ENCODE assay signal across 10 mouse cellular contexts in genomic region chr7:80586161-80586560, GRCm38 (mm10). TPM values are rescaled to one million over a fixed set of nuclear protein-coding genes. Genes with fewer than 3 reads are reported as not detected.
DNase-seq lines count a peak whose midpoint lies in the region; ATAC-seq and TF ChIP-seq lines count a peak whose summit lies in the region.
"Had no signal": no experiment of that assay in that cellular context is flagged by ENCODE, and none has a peak within 500 bp of the region (broad histone marks: within the 10 kb centered on the region; RNA-seq: fewer than 3 reads in every experiment).

No protein-coding gene starts in this region.

- TF ChIP-seq CTCF in lung, embryonic 14.5 days (IDR thresholded peaks at IDR 0.05; ENCODE audit: low read depth), result no peak
- TF ChIP-seq CTCF in lung, adult 2 months (IDR thresholded peaks at IDR 0.05; ENCODE audit: insufficient read depth, low read length), result no peak

- peaks cover 18% of the 10 kb centered on the region for H3K4me1 ChIP-seq in heart, embryonic 12.5 days (replicated peaks)
- H3K4me1 ChIP-seq in lung, embryonic 14.5 days (ENCODE audit: insufficient read depth), result 0 out of 2 replicates have a peak, but pooled peaks cover 5% of the 10 kb centered on the region
- peaks cover 17% of the 10 kb centered on the region for H3K4me1 ChIP-seq in lung, adult 2 months (ENCODE audit: control insufficient read depth, insufficient read depth, low read length)
- peaks cover 25% of the 10 kb centered on the region for H3K4me1 ChIP-seq in embryonic facial prominence, embryonic 10.5 days
- peaks cover 10% of the 10 kb centered on the region for H3K4me1 ChIP-seq in stomach, embryonic 15.5 days

- H3K36me3 ChIP-seq in heart, embryonic 12.5 days, result peaks cover 29% of the 10 kb centered on the region
- peaks cover 22% of the 10 kb centered on the region for H3K36me3 ChIP-seq in lung, embryonic 14.5 days (ENCODE audit: insufficient read depth)
- H3K36me3 ChIP-seq in embryonic facial prominence, embryonic 10.5 days (replicated peaks), result peaks cover 29% of the 10 kb centered on the region
- peaks cover 18% of the 10 kb centered on the region for H3K36me3 ChIP-seq in stomach, embryonic 15.5 days

- no peak overlapping the region for H3K27ac ChIP-seq in heart, embryonic 12.5 days (ENCODE audit: poor library complexity, severe bottlenecking)
- peak overlapping the region; percentile 87 for H3K27ac ChIP-seq in lung, embryonic 14.5 days (ENCODE audit: low read depth)
- peak overlapping the region; percentile 74; the same call in 1 of the 2 replicates for H3K27ac ChIP-seq in embryonic facial prominence, embryonic 10.5 days (replicated peaks)
- H3K27ac ChIP-seq in stomach, embryonic 15.5 days, result peak overlapping the region; percentile 38; the same call in 1 of the 2 replicates

- WGBS in heart, embryonic 12.5 days, result 66% methylated on average over 4 of the region's 4 CpGs
- WGBS in lung, embryonic 14.5 days, result 42% methylated on average over 4 of the region's 4 CpGs
- WGBS in lung, adult 2 months, result 42% methylated on average over 4 of the region's 4 CpGs
- WGBS in embryonic facial prominence, embryonic 10.5 days, result 58% methylated on average over 4 of the region's 4 CpGs
- 70% methylated on average over 4 of the region's 4 CpGs for WGBS in stomach, embryonic 15.5 days

- no peak for ATAC-seq in heart, embryonic 12.5 days (ENCODE audit: insufficient number of reproducible peaks, low FRiP score)
- peak; percentile 10; the same call in 1 of the 2 replicates for ATAC-seq in lung, embryonic 14.5 days (ENCODE audit: insufficient read depth)
- ATAC-seq in stomach, embryonic 15.5 days (ENCODE audit: insufficient read depth, low FRiP score, low read depth), result no peak

- 0 out of 2 replicates have a peak overlapping the region, but pooled peaks have one; percentile 32 for H3K9ac ChIP-seq in heart, embryonic 12.5 days
- 0 out of 2 replicates have a peak overlapping the region, but pooled peaks have one; percentile 33 for H3K9ac ChIP-seq in lung, embryonic 14.5 days
- no peak overlapping the region for H3K9ac ChIP-seq in stomach, embryonic 15.5 days
- H3K9ac ChIP-seq: liver, embryonic 15.5 days had no signal

- H3K4me2 ChIP-seq in heart, embryonic 12.5 days, result no peak overlapping the region
- no peak overlapping the region for H3K4me2 ChIP-seq in lung, embryonic 14.5 days
- H3K4me2 ChIP-seq in stomach, embryonic 15.5 days, result no peak overlapping the region
- H3K4me2 ChIP-seq: liver, embryonic 15.5 days had no signal

- no peaks in the 10 kb centered on the region for H3K9me3 ChIP-seq in heart, embryonic 12.5 days (replicated peaks)
- no peaks in the 10 kb centered on the region for H3K9me3 ChIP-seq in lung, embryonic 14.5 days (ENCODE audit: low read depth, low read length)
- H3K9me3 ChIP-seq in embryonic facial prominence, embryonic 10.5 days, result no peaks in the 10 kb centered on the region
- H3K9me3 ChIP-seq in stomach, embryonic 15.5 days, result no peaks in the 10 kb centered on the region
- H3K9me3 ChIP-seq: liver, embryonic 15.5 days had no signal

- no peaks in the 10 kb centered on the region for H3K27me3 ChIP-seq in heart, embryonic 12.5 days (replicated peaks)
- H3K27me3 ChIP-seq in lung, embryonic 14.5 days (ENCODE audit: insufficient read depth, low read length), result no peaks in the 10 kb centered on the region
- peaks cover 17% of the 10 kb centered on the region for H3K27me3 ChIP-seq in embryonic facial prominence, embryonic 10.5 days (replicated peaks; ENCODE audit: low read depth, poor library complexity, severe bottlenecking)
- no peaks in the 10 kb centered on the region for H3K27me3 ChIP-seq in stomach, embryonic 15.5 days (replicated peaks)

- no peak for TF ChIP-seq POLR2A in lung, adult 2 months (IDR thresholded peaks at IDR 0.05; ENCODE audit: borderline replicate concordance, extremely low read depth, low read depth, low read length)

- no peak for DNase-seq in heart, adult 9 months (ENCODE audit: low spot score in 2 of 2)
- DNase-seq in lung, embryonic 14.5 days, result no peak
- no peak for DNase-seq in lung, adult 2 months
- no peak for DNase-seq in embryonic facial prominence, embryonic 10.5 days (ENCODE audit: low spot score)
- DNase-seq in spleen, adult 18-20 months, result no peak
- DNase-seq: midbrain, embryonic 14.5 days; right cerebral cortex, postnatal 25 days had no signal

- H3K4me3 ChIP-seq in heart, embryonic 12.5 days, result no peak overlapping the region
- no peak overlapping the region for H3K4me3 ChIP-seq in lung, embryonic 14.5 days (ENCODE audit: low read depth, low read length)
- no peak overlapping the region for H3K4me3 ChIP-seq in lung, adult 2 months (replicated peaks; ENCODE audit: extremely low read depth, low read depth, low read length)
- no peak overlapping the region for H3K4me3 ChIP-seq in embryonic facial prominence, embryonic 10.5 days
- H3K4me3 ChIP-seq in stomach, embryonic 15.5 days (replicated peaks), result no peak overlapping the region
- H3K4me3 ChIP-seq: liver, embryonic 15.5 days had no signal

RNA-seq across cellular contexts. Expression of gene Blm, which starts 51.2 kb away (rescaled TPM):
- polyA plus RNA-seq in heart, embryonic 12.5 days (2016; fragmentation: Nextera tagmentation; extraction: Ambion mirVana), result 26.7 and 29.7 TPM in 2 replicates
- polyA plus RNA-seq in lung, embryonic 14.5 days (2014; fragmentation: Nextera tagmentation; extraction: Ambion mirVana), result 40.8 and 42.0 TPM in 2 replicates
- 0.42 and 0.75 TPM in 2 replicates for polyA plus RNA-seq in lung, adult 2 months (2012; rRNA removed)
- 49.6 and 54.6 TPM in 2 replicates for polyA plus RNA-seq in embryonic facial prominence, embryonic 10.5 days (2016; fragmentation: Nextera tagmentation; extraction: Ambion mirVana)
- polyA plus RNA-seq in stomach, embryonic 15.5 days (2015; fragmentation: Nextera tagmentation; extraction: Ambion mirVana), result 18.5 and 21.6 TPM in 2 replicates

Comparison
In these comparisons a context has a peak if more than half of its experiments do, and no peak if none do; other contexts are left out.
1. RNA of gene Blm, which starts 51.2 kb away (polyA plus RNA-seq): 49.6 to 54.6 TPM in embryonic facial prominence, embryonic 10.5 days, 40.8 to 42.0 TPM in lung, embryonic 14.5 days, 26.7 to 29.7 TPM in heart, embryonic 12.5 days and 18.5 to 21.6 TPM in stomach, embryonic 15.5 days; 0.42 to 0.75 TPM in lung, adult 2 months; every median in the first group is over 10 times any median in the second.